ENCODE assay signal across 10 mouse cellular contexts in genomic region chr10:24190392-24190791, GRCm38 (mm10). TPM values are rescaled to one million over a fixed set of nuclear protein-coding genes. Genes with fewer than 3 reads are reported as not detected.
DNase-seq lines count a peak whose midpoint lies in the region; ATAC-seq and TF ChIP-seq lines count a peak whose summit lies in the region.
"Had no signal": no experiment of that assay in that cellular context is flagged by ENCODE, and none has a peak within 500 bp of the region (broad histone marks: within the 10 kb centered on the region; RNA-seq: fewer than 3 reads in every experiment).

No protein-coding gene starts in this region.

- H3K9ac ChIP-seq in heart, adult 2 months (ENCODE audit: low read depth, low read length), result no peak overlapping the region
- no peak overlapping the region for H3K9ac ChIP-seq in limb, embryonic 14.5 days (ENCODE audit: low read depth, low read length, severe bottlenecking)
- no peak overlapping the region for H3K9ac ChIP-seq in ES-Bruce4 (ENCODE audit: low read depth, poor library complexity, severe bottlenecking)

- no peak overlapping the region for H3K27ac ChIP-seq in heart, adult 2 months
- H3K27ac ChIP-seq in limb, embryonic 14.5 days (replicated peaks; ENCODE audit: low read depth, low read length), result no peak overlapping the region
- H3K27ac ChIP-seq in limb, embryonic 10.5 days, result no peak overlapping the region
- H3K27ac ChIP-seq in ES-Bruce4 (ENCODE audit: insufficient read depth, low read length), result no peak overlapping the region

- no peak overlapping the region for H3K4me3 ChIP-seq in heart, adult 2 months
- H3K4me3 ChIP-seq in limb, embryonic 14.5 days (replicated peaks; ENCODE audit: low read length), result no peak overlapping the region
- no peak overlapping the region for H3K4me3 ChIP-seq in limb, embryonic 10.5 days
- H3K4me3 ChIP-seq in ES-Bruce4 (ENCODE audit: low read depth, low read length), result no peak overlapping the region

- H3K36me3 ChIP-seq in heart, adult 2 months (ENCODE audit: control insufficient read depth, insufficient read depth, low read length), result peaks cover 3% of the 10 kb centered on the region; the same call in 1 of the 2 replicates
- H3K36me3 ChIP-seq in limb, embryonic 14.5 days (ENCODE audit: control insufficient read depth, insufficient read depth, low read length), result peaks cover 15% of the 10 kb centered on the region
- H3K36me3 ChIP-seq in limb, embryonic 10.5 days, result peaks cover 3% of the 10 kb centered on the region; the same call in 1 of the 2 replicates
- H3K36me3 ChIP-seq in ES-Bruce4 (ENCODE audit: control insufficient read depth, insufficient read depth, low read length, poor library complexity, severe bottlenecking), result no peaks in the 10 kb centered on the region; the same call in 1 of the 2 replicates

- TF ChIP-seq CTCF in heart, adult 2 months (IDR thresholded peaks at IDR 0.05), result peak; percentile 46
- TF ChIP-seq CTCF in ES-Bruce4 (IDR thresholded peaks at IDR 0.05; ENCODE audit: low read depth, low read length), result peak; percentile 27

- H3K27me3 ChIP-seq in heart, adult 2 months (ENCODE audit: control insufficient read depth, insufficient read depth, low read length), result no peaks in the 10 kb centered on the region
- no peaks in the 10 kb centered on the region for H3K27me3 ChIP-seq in limb, embryonic 14.5 days (ENCODE audit: control insufficient read depth, insufficient read depth, low read length)
- no peaks in the 10 kb centered on the region for H3K27me3 ChIP-seq in limb, embryonic 10.5 days (ENCODE audit: low read depth, poor library complexity, severe bottlenecking)
- no peaks in the 10 kb centered on the region for H3K27me3 ChIP-seq in ES-Bruce4 (ENCODE audit: control insufficient read depth, insufficient read depth, low read length, poor library complexity, severe bottlenecking)

- WGBS in heart, adult 2 months, result 36% methylated on average over 7 of the region's 7 CpGs
- 68% methylated on average over 7 of the region's 7 CpGs for WGBS in limb, embryonic 14.5 days
- WGBS in limb, embryonic 10.5 days, result 71% methylated on average over 7 of the region's 7 CpGs

- ATAC-seq in limb, embryonic 14.5 days (ENCODE audit: low FRiP score, low read depth), result peak; percentile 23; the same call in 1 of the 2 replicates
- ATAC-seq: activated CD4-positive, CD25-positive, alpha-beta regulatory T cell, adult 4 months had no signal

- intact Hi-C loops in heart, adult 2 months (cut with DNase I), result loop anchor here (2.0 kb wide), 1 partner anchor 108 kb away; no protein-coding TSS in a partner anchor
- intact Hi-C loops in heart, postnatal 25 days (cut with DNase I), result loop anchor here (2.0 kb wide), 1 partner anchor 108 kb away; no protein-coding TSS in a partner anchor

- H3K4me1 ChIP-seq in heart, adult 2 months (ENCODE audit: control insufficient read depth, insufficient read depth, low read length), result no peaks in the 10 kb centered on the region
- H3K4me1 ChIP-seq in limb, embryonic 14.5 days (ENCODE audit: control insufficient read depth, insufficient read depth, low read length), result no peaks in the 10 kb centered on the region
- H3K4me1 ChIP-seq in limb, embryonic 10.5 days, result no peaks in the 10 kb centered on the region
- H3K4me1 ChIP-seq in ES-Bruce4 (ENCODE audit: control insufficient read depth, insufficient read depth, low read length), result no peaks in the 10 kb centered on the region

- no peak for TF ChIP-seq POLR2A in heart, adult 2 months (IDR thresholded peaks at IDR 0.05; ENCODE audit: insufficient read depth, low read depth, low read length)
- no peak for TF ChIP-seq POLR2A in limb, embryonic 14.5 days (IDR thresholded peaks at IDR 0.05; ENCODE audit: borderline replicate concordance, extremely low read depth, insufficient read depth, insufficient read length)
- TF ChIP-seq POLR2A in ES-Bruce4 (IDR thresholded peaks at IDR 0.05; ENCODE audit: insufficient read depth, low read length), result no peak

- no peak overlapping the region for H3K4me2 ChIP-seq in limb, embryonic 14.5 days (replicated peaks; ENCODE audit: low read depth, low read length, severe bottlenecking)
- H3K4me2 ChIP-seq: heart, embryonic 11.5 days had no signal

- TF ChIP-seq EP300 in heart, adult 2 months (IDR thresholded peaks at IDR 0.05; ENCODE audit: insufficient read depth, low read depth, low read length), result no peak
- no peak for TF ChIP-seq EP300 in ES-Bruce4 (IDR thresholded peaks at IDR 0.05; ENCODE audit: insufficient read depth, low read depth, low read length)

- no peaks in the 10 kb centered on the region for H3K9me3 ChIP-seq in limb, embryonic 14.5 days (ENCODE audit: control insufficient read depth, low read length)
- H3K9me3 ChIP-seq in limb, embryonic 10.5 days (replicated peaks), result no peaks in the 10 kb centered on the region
- no peaks in the 10 kb centered on the region for H3K9me3 ChIP-seq in ES-Bruce4 (replicated peaks; ENCODE audit: control insufficient read depth, insufficient read depth, low read length, poor library complexity, severe bottlenecking)

- no peaks in the 10 kb centered on the region for H3K79me2 ChIP-seq in heart, adult 2 months (replicated peaks; ENCODE audit: control insufficient read depth, insufficient read depth, low read length)

- DNase-seq in heart, adult 2 months, result no peak
- no peak for DNase-seq in heart, postnatal 25 days (ENCODE audit: low spot score)
- no peak for DNase-seq in limb, embryonic 14.5 days (ENCODE audit: low spot score)
- DNase-seq in limb, embryonic 10.5 days (ENCODE audit: low spot score), result no peak
- DNase-seq in embryo, embryonic 10.5 days (ENCODE audit: low spot score), result peak; percentile 36
- DNase-seq in spleen, postnatal 14 days (ENCODE audit: low spot score in 2 of 2), result no peak
- DNase-seq: lung, adult 18-20 months had no signal

RNA-seq across cellular contexts. Expression of gene Moxd1, which starts 32.9 kb away (rescaled TPM):
- total RNA-seq in heart, adult 2 months (2021), result under 1 TPM; 0.32 to 0.50 TPM
- 0.53 and 1.3 TPM in 2 replicates for polyA plus RNA-seq in heart, adult 2 months (2012; rRNA removed)
- 1 to 10 TPM in 1 of 2 experiments, under 1 TPM in 1; 0.28 to 1.0 TPM for total RNA-seq in heart, postnatal 25 days (2021)
- polyA plus RNA-seq in limb, embryonic 14.5 days (2012; rRNA removed), result 34.5 and 34.9 TPM in 2 replicates
- 24.2 and 25.5 TPM in 2 replicates for polyA plus RNA-seq in limb, embryonic 14.5 days (2014; fragmentation: Nextera tagmentation; extraction: Ambion mirVana)
- polyA plus RNA-seq in limb, embryonic 10.5 days (2016; fragmentation: Nextera tagmentation; extraction: Ambion mirVana), result 3.2 and 6.0 TPM in 2 replicates
- polyA plus RNA-seq in ES-Bruce4 (2011; ENCODE audit: insufficient read depth, insufficient read length, low read depth, missing spikeins), result 8.8 and 8.9 TPM in 2 replicates
- polyA plus RNA-seq: activated CD4-positive, CD25-positive, alpha-beta regulatory T cell, adult 4 months had no signal

RNA-seq across cellular contexts. Expression of gene Stx7, which starts 41.3 kb away (rescaled TPM):
- total RNA-seq in heart, adult 2 months (2021), result 10 to 100 TPM; 45.9 to 56.5 TPM
- 40.9 and 48.2 TPM in 2 replicates for polyA plus RNA-seq in heart, adult 2 months (2012; rRNA removed)
- total RNA-seq in heart, postnatal 25 days (2021), result 10 to 100 TPM; 41.5 to 47.2 TPM
- polyA plus RNA-seq in limb, embryonic 14.5 days (2012; rRNA removed), result 60.1 and 61.1 TPM in 2 replicates
- polyA plus RNA-seq in limb, embryonic 14.5 days (2014; fragmentation: Nextera tagmentation; extraction: Ambion mirVana), result 68.0 and 69.3 TPM in 2 replicates
- 23.7 and 34.1 TPM in 2 replicates for polyA plus RNA-seq in limb, embryonic 10.5 days (2016; fragmentation: Nextera tagmentation; extraction: Ambion mirVana)
- polyA plus RNA-seq in ES-Bruce4 (2011; ENCODE audit: insufficient read depth, insufficient read length, low read depth, missing spikeins), result 78.3 and 99.4 TPM in 2 replicates
